8 mouse cellular contexts compared by ENCODE assay signal in the genomic region with DNA sequence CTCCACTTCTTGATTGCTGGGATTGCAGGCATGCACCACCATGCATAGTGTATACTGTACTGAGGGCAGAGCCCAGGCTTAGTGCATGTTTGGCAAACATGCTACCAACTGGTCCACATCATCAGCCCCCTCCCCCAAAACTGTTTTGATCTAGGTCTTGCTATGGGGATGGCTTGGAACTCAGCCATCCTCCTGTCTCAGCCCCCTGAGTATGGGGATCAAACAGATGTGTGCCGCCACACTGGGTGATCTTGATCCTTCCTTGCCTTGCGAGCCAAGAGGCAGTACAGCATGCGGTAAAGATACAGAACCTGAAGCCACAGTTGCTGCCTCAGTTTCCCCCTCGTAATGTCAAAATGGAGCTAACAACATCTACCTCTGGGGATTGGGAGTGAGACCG. TPM values are rescaled to one million over a fixed set of nuclear protein-coding genes. Genes with fewer than 3 reads are reported as not detected.
DNase-seq lines count a peak whose midpoint lies in the region; ATAC-seq and TF ChIP-seq lines count a peak whose summit lies in the region.

No protein-coding gene starts in this region.

- peaks cover 5% of the 10 kb centered on the region; the same call in 1 of the 2 replicates for H3K36me3 ChIP-seq in hindbrain, embryonic 14.5 days (replicated peaks; ENCODE audit: control insufficient read depth, insufficient read depth)
- H3K36me3 ChIP-seq in neural tube, embryonic 14.5 days (ENCODE audit: control insufficient read depth, insufficient read depth, low read length), result peaks cover 3% of the 10 kb centered on the region
- H3K36me3 ChIP-seq in lung, postnatal 0 days (ENCODE audit: insufficient read depth, low read length), result 0 out of 2 replicates have a peak, but pooled peaks cover 5% of the 10 kb centered on the region

- H3K4me2 ChIP-seq in hindbrain, embryonic 14.5 days (replicated peaks), result peak overlapping the region; percentile 74
- H3K4me2 ChIP-seq in neural tube, embryonic 14.5 days (ENCODE audit: low read depth, low read length), result peak overlapping the region; percentile 67
- no peak overlapping the region for H3K4me2 ChIP-seq in lung, postnatal 0 days (replicated peaks; ENCODE audit: low read depth, low read length)

- peaks cover 44% of the 10 kb centered on the region for H3K4me1 ChIP-seq in hindbrain, embryonic 14.5 days (replicated peaks; ENCODE audit: control insufficient read depth, insufficient read depth, low read length)
- H3K4me1 ChIP-seq in neural tube, embryonic 14.5 days (ENCODE audit: control insufficient read depth, insufficient read depth, low read length), result peaks cover 30% of the 10 kb centered on the region
- H3K4me1 ChIP-seq in lung, postnatal 0 days (ENCODE audit: insufficient read depth, low read depth, low read length), result no peaks in the 10 kb centered on the region

- no peak for TF ChIP-seq CTCF in layer of hippocampus, adult 2 months (conservative IDR thresholded peaks at IDR 0.05)
- TF ChIP-seq CTCF in lung, postnatal 0 days (IDR thresholded peaks at IDR 0.05), result no peak

- DNase-seq in cerebellum, adult 11-12 months, result peak; percentile 83
- no peak for DNase-seq in cerebellum, postnatal 4 days (ENCODE audit: low spot score in 2 of 2)
- no peak for DNase-seq in layer of hippocampus, adult 2 months (ENCODE audit: low spot score in 2 of 2)
- DNase-seq in layer of hippocampus, adult 18-20 months (ENCODE audit: low spot score in 2 of 2), result no peak
- DNase-seq in hindbrain, embryonic 14.5 days (ENCODE audit: low spot score), result no peak
- DNase-seq in lung, postnatal 0 days (ENCODE audit: low spot score), result no peak

- ATAC-seq in hindbrain, embryonic 14.5 days (ENCODE audit: low FRiP score), result no peak
- ATAC-seq in neural tube, embryonic 14.5 days (ENCODE audit: low read depth), result no peak
- ATAC-seq in megakaryocyte-erythroid progenitor cell, adult 5-6 weeks (replicated peaks; ENCODE audit: low FRiP score, low TSS enrichment, poor library complexity, severe bottlenecking), result no peak
- ATAC-seq in lung, postnatal 0 days, result no peak

- H3K27ac ChIP-seq in layer of hippocampus, adult 2 months, result peak overlapping the region; percentile 99
- H3K27ac ChIP-seq in hindbrain, embryonic 14.5 days, result peak overlapping the region; percentile 63; the same call in 1 of the 2 replicates
- H3K27ac ChIP-seq in neural tube, embryonic 14.5 days (ENCODE audit: low read depth, low read length), result peak overlapping the region; percentile 74; the same call in 1 of the 2 replicates
- no peak overlapping the region for H3K27ac ChIP-seq in lung, postnatal 0 days (ENCODE audit: low read length)

- H3K9me3 ChIP-seq in hindbrain, embryonic 14.5 days (ENCODE audit: control insufficient read depth, low read length), result no peaks in the 10 kb centered on the region
- H3K9me3 ChIP-seq in neural tube, embryonic 14.5 days (ENCODE audit: control insufficient read depth, low read length), result no peaks in the 10 kb centered on the region
- no peaks in the 10 kb centered on the region for H3K9me3 ChIP-seq in lung, postnatal 0 days (ENCODE audit: low read length)

- 63% methylated on average over 5 of the region's 5 CpGs for WGBS in hindbrain, embryonic 14.5 days
- WGBS in neural tube, embryonic 14.5 days, result 68% methylated on average over 5 of the region's 5 CpGs
- 55% methylated on average over 5 of the region's 5 CpGs for WGBS in lung, postnatal 0 days

- TF ChIP-seq EP300 in lung, postnatal 0 days (IDR thresholded peaks at IDR 0.05), result no peak

- peak overlapping the region; percentile 67 for H3K9ac ChIP-seq in hindbrain, embryonic 14.5 days
- H3K9ac ChIP-seq in neural tube, embryonic 14.5 days (replicated peaks; ENCODE audit: low read depth, low read length), result peak overlapping the region; percentile 73
- H3K9ac ChIP-seq in lung, postnatal 0 days (replicated peaks; ENCODE audit: low read depth), result no peak overlapping the region

- H3K4me3 ChIP-seq in layer of hippocampus, adult 2 months, result peak overlapping the region; percentile 84; the same call in 1 of the 2 replicates
- H3K4me3 ChIP-seq in hindbrain, embryonic 14.5 days (replicated peaks; ENCODE audit: low read length), result peak overlapping the region; percentile 47; the same call in 1 of the 2 replicates
- peak overlapping the region; percentile 63 for H3K4me3 ChIP-seq in neural tube, embryonic 14.5 days (ENCODE audit: low read depth, low read length)
- no peak overlapping the region for H3K4me3 ChIP-seq in lung, postnatal 0 days (ENCODE audit: low read depth, low read length)

- H3K27me3 ChIP-seq in hindbrain, embryonic 14.5 days (ENCODE audit: control insufficient read depth, insufficient read depth, low read length), result no peaks in the 10 kb centered on the region
- no peaks in the 10 kb centered on the region for H3K27me3 ChIP-seq in neural tube, embryonic 14.5 days (ENCODE audit: control insufficient read depth, insufficient read depth, low read length)
- 0 out of 2 replicates have a peak, but pooled peaks cover 2% of the 10 kb centered on the region for H3K27me3 ChIP-seq in lung, postnatal 0 days (replicated peaks; ENCODE audit: insufficient read depth, low read length)

RNA-seq across cellular contexts. Expression of a gene that starts 0.7 kb away (rescaled TPM):
- 100 to 1,000 TPM; 305 to 320 TPM for total RNA-seq in layer of hippocampus, adult 2 months (2021)
- 100 to 1,000 TPM; 277 to 290 TPM for total RNA-seq in layer of hippocampus, adult 18-20 months (2021)
- 0.95 and 1.4 TPM in 2 replicates for polyA plus RNA-seq in hindbrain, embryonic 14.5 days (2014; fragmentation: Nextera tagmentation; extraction: Ambion mirVana)
- 1.5 and 2.0 TPM in 2 replicates for polyA plus RNA-seq in neural tube, embryonic 14.5 days (2014; fragmentation: Nextera tagmentation; extraction: Ambion mirVana)
- 0.07 TPM in 1 of 2 replicates, not detected in the other for total RNA-seq in megakaryocyte-erythroid progenitor cell, adult 5-6 weeks (2014; fragmentation: Nextera tagmentation)
- total RNA-seq in megakaryocyte-erythroid progenitor cell, adult 5-6 weeks (2017), result not detected in 2 replicates
- 0.04 and 0.05 TPM in 2 replicates for polyA plus RNA-seq in lung, postnatal 0 days (2015; fragmentation: Nextera tagmentation; extraction: Ambion mirVana)

RNA-seq across cellular contexts. Expression of a gene that starts 9.2 kb away (rescaled TPM):
- total RNA-seq in layer of hippocampus, adult 2 months (2021), result 10 to 100 TPM; 39.4 to 47.0 TPM
- total RNA-seq in layer of hippocampus, adult 18-20 months (2021), result 10 to 100 TPM; 34.2 to 34.3 TPM
- 34.8 and 37.1 TPM in 2 replicates for polyA plus RNA-seq in hindbrain, embryonic 14.5 days (2014; fragmentation: Nextera tagmentation; extraction: Ambion mirVana)
- polyA plus RNA-seq in neural tube, embryonic 14.5 days (2014; fragmentation: Nextera tagmentation; extraction: Ambion mirVana), result 39.0 and 39.5 TPM in 2 replicates
- 14.3 and 20.7 TPM in 2 replicates for total RNA-seq in megakaryocyte-erythroid progenitor cell, adult 5-6 weeks (2014; fragmentation: Nextera tagmentation)
- total RNA-seq in megakaryocyte-erythroid progenitor cell, adult 5-6 weeks (2017), result 5.1 and 10.5 TPM in 2 replicates
- 14.2 and 15.0 TPM in 2 replicates for polyA plus RNA-seq in lung, postnatal 0 days (2015; fragmentation: Nextera tagmentation; extraction: Ambion mirVana)

RNA-seq across cellular contexts. Expression of a gene that starts 30.6 kb away (rescaled TPM):
- total RNA-seq in layer of hippocampus, adult 2 months (2021), result 100 to 1,000 TPM; 309 to 325 TPM
- total RNA-seq in layer of hippocampus, adult 18-20 months (2021), result 100 to 1,000 TPM; 293 to 307 TPM
- polyA plus RNA-seq in hindbrain, embryonic 14.5 days (2014; fragmentation: Nextera tagmentation; extraction: Ambion mirVana), result 202 and 214 TPM in 2 replicates
- 252 and 259 TPM in 2 replicates for polyA plus RNA-seq in neural tube, embryonic 14.5 days (2014; fragmentation: Nextera tagmentation; extraction: Ambion mirVana)
- 92.2 and 111 TPM in 2 replicates for total RNA-seq in megakaryocyte-erythroid progenitor cell, adult 5-6 weeks (2014; fragmentation: Nextera tagmentation)
- total RNA-seq in megakaryocyte-erythroid progenitor cell, adult 5-6 weeks (2017), result 41.1 and 49.5 TPM in 2 replicates
- 154 TPM in 2 replicates for polyA plus RNA-seq in lung, postnatal 0 days (2015; fragmentation: Nextera tagmentation; extraction: Ambion mirVana)

RNA-seq across cellular contexts. Expression of a gene that starts 46.0 kb away (rescaled TPM):
- 10 to 100 TPM; 37.3 to 38.6 TPM for total RNA-seq in layer of hippocampus, adult 2 months (2021)
- 10 to 100 TPM; 33.7 to 38.2 TPM for total RNA-seq in layer of hippocampus, adult 18-20 months (2021)
- polyA plus RNA-seq in hindbrain, embryonic 14.5 days (2014; fragmentation: Nextera tagmentation; extraction: Ambion mirVana), result 98.4 and 121 TPM in 2 replicates
- 122 and 127 TPM in 2 replicates for polyA plus RNA-seq in neural tube, embryonic 14.5 days (2014; fragmentation: Nextera tagmentation; extraction: Ambion mirVana)
- 0.42 and 0.49 TPM in 2 replicates for total RNA-seq in megakaryocyte-erythroid progenitor cell, adult 5-6 weeks (2014; fragmentation: Nextera tagmentation)
- not detected in 2 replicates for total RNA-seq in megakaryocyte-erythroid progenitor cell, adult 5-6 weeks (2017)
- 12.3 and 12.7 TPM in 2 replicates for polyA plus RNA-seq in lung, postnatal 0 days (2015; fragmentation: Nextera tagmentation; extraction: Ambion mirVana)

Comparison
In these comparisons a context has a peak if more than half of its experiments do, and no peak if none do; other contexts are left out.
1. RNA of a gene that starts 0.7 kb away (total RNA-seq): 305 to 320 TPM in layer of hippocampus, adult 2 months and 277 to 290 TPM in layer of hippocampus, adult 18-20 months; 0.07 TPM in megakaryocyte-erythroid progenitor cell, adult 5-6 weeks; every median in the first group is over 100 times any median in the second.